Mouse (Mus musculus): ENCODE measurements around the gene Plppr2. TPM values are rescaled to one million over a fixed set of nuclear protein-coding genes. Genes with fewer than 3 reads are reported as not detected.

The Plppr2 gene
- polyA plus RNA-seq, 1 experiment from 2014 or later = 2.2 TPM

GRCm38 (mm10) chr9:21962010-21962409, 25.2 kb downstream of the Plppr2 start:
- Histone ChIP-seq H3K27me3 (replicated peaks; ENCODE audit: insufficient read depth, low read length) (0 out of 2 replicates have a peak, but pooled peaks cover 7% of the 10 kb centered on the region), H3K9ac (replicated peaks; ENCODE audit: low read depth) (no peak overlapping the region; the same call in 1 of the 2 replicates), H3K4me3 (ENCODE audit: low read depth, low read length) (peak overlapping the region; percentile 37), H3K9me3 (ENCODE audit: low read length) (no peaks in the 10 kb centered on the region), H3K4me1 (ENCODE audit: insufficient read depth, low read depth, low read length) (peaks cover 25% of the 10 kb centered on the region), H3K36me3 (ENCODE audit: insufficient read depth, low read length) (no peaks in the 10 kb centered on the region), H3K27ac (ENCODE audit: low read length) (no peak overlapping the region), H3K4me2 (replicated peaks; ENCODE audit: low read depth, low read length) (peak overlapping the region; percentile 81)
- peak; percentile 30 for DNase-seq (ENCODE audit: low spot score)
- TF ChIP-seq CTCF (IDR thresholded peaks at IDR 0.05) = peak; percentile 4; the same call in 1 of the 2 replicates
- no peak for TF ChIP-seq EP300 (IDR thresholded peaks at IDR 0.05)
- ATAC-seq = peak; percentile 24; the same call in 1 of the 2 replicates
- WGBS = under 1% methylated on average over 14 of the region's 15 CpGs

GRCm38 (mm10) chr9:21962416-21963059, 25.7 kb downstream of the Plppr2 start:
- Histone ChIP-seq H3K27ac (ENCODE audit: low read length) (no peak overlapping the region), H3K4me1 (ENCODE audit: insufficient read depth, low read depth, low read length) (peaks cover 25% of the 10 kb centered on the region), H3K9me3 (ENCODE audit: low read length) (no peaks in the 10 kb centered on the region), H3K9ac (replicated peaks; ENCODE audit: low read depth) (no peak overlapping the region; the same call in 1 of the 2 replicates), H3K4me3 (ENCODE audit: low read depth, low read length) (peak overlapping the region; percentile 37), H3K27me3 (replicated peaks; ENCODE audit: insufficient read depth, low read length) (0 out of 2 replicates have a peak, but pooled peaks cover 7% of the 10 kb centered on the region), H3K36me3 (ENCODE audit: insufficient read depth, low read length) (no peaks in the 10 kb centered on the region), H3K4me2 (replicated peaks; ENCODE audit: low read depth, low read length) (peak overlapping the region; percentile 81)
- peak; percentile 71 for ATAC-seq
- peak; percentile 74 for DNase-seq (ENCODE audit: low spot score)
- WGBS = 3% methylated on average over 33 of the region's 34 CpGs
- no peak for TF ChIP-seq EP300 (IDR thresholded peaks at IDR 0.05)
- peak; percentile 34 for TF ChIP-seq CTCF (IDR thresholded peaks at IDR 0.05)

GRCm38 (mm10) chr9:21963417-21963816, 26.6 kb downstream of the Plppr2 start, which contains the start of gene Epor:
Gene Epor, minus strand, starts transcription at chr9:21963506.
- H3K4me3 ChIP-seq (ENCODE audit: low read depth, low read length) = peak within 1 kb of the TSS; percentile 37
- H3K36me3 ChIP-seq (ENCODE audit: insufficient read depth, low read length) = no peaks in the 10 kb centered on the region
- ATAC-seq = peak; percentile 42
- no peak within 1 kb of the TSS for H3K27ac ChIP-seq (ENCODE audit: low read length)
- TF ChIP-seq EP300 (IDR thresholded peaks at IDR 0.05) = no peak
- no peak for TF ChIP-seq CTCF (IDR thresholded peaks at IDR 0.05)
- H3K9me3 ChIP-seq (ENCODE audit: low read length) = no peaks in the 10 kb centered on the region
- 15% methylated on average over 7 of the region's 8 CpGs for WGBS
- no peak within 1 kb of the TSS; the same call in 1 of the 2 replicates for H3K9ac ChIP-seq (replicated peaks; ENCODE audit: low read depth)
- H3K27me3 ChIP-seq (replicated peaks; ENCODE audit: insufficient read depth, low read length) = 0 out of 2 replicates have a peak, but pooled peaks cover 7% of the 10 kb centered on the region
- peak; percentile 51 for DNase-seq (ENCODE audit: low spot score)
- peaks cover 25% of the 10 kb centered on the region for H3K4me1 ChIP-seq (ENCODE audit: insufficient read depth, low read depth, low read length)
- H3K4me2 ChIP-seq (replicated peaks; ENCODE audit: low read depth, low read length) = peak within 1 kb of the TSS; percentile 81

GRCm38 (mm10) chr9:21968883-21969282, 32.0 kb downstream of the Plppr2 start:
- no peak for ATAC-seq

GRCm38 (mm10) chr9:21969304-21969703, 32.5 kb downstream of the Plppr2 start:
- Histone ChIP-seq H3K27ac (ENCODE audit: low read length) (no peak overlapping the region), H3K4me2 (replicated peaks; ENCODE audit: low read depth, low read length) (no peak overlapping the region), H3K9ac (replicated peaks; ENCODE audit: low read depth) (no peak overlapping the region), H3K4me3 (ENCODE audit: low read depth, low read length) (no peak overlapping the region), H3K36me3 (ENCODE audit: insufficient read depth, low read length) (no peaks in the 10 kb centered on the region), H3K27me3 (replicated peaks; ENCODE audit: insufficient read depth, low read length) (no peaks in the 10 kb centered on the region), H3K4me1 (ENCODE audit: insufficient read depth, low read depth, low read length) (no peaks in the 10 kb centered on the region), H3K9me3 (ENCODE audit: low read length) (no peaks in the 10 kb centered on the region)
- WGBS = 90% methylated on average over 4 of the region's 4 CpGs
- DNase-seq (ENCODE audit: low spot score) = no peak
- ATAC-seq = no peak
- no peak for TF ChIP-seq EP300 (IDR thresholded peaks at IDR 0.05)
- TF ChIP-seq CTCF (IDR thresholded peaks at IDR 0.05) = no peak

More at GRCm38 (mm10) chr9:21968883-21969282, 32.0 kb downstream of the Plppr2 start:
- Histone ChIP-seq H3K27me3 (replicated peaks; ENCODE audit: insufficient read depth, low read length) (no peaks in the 10 kb centered on the region), H3K9ac (replicated peaks; ENCODE audit: low read depth) (no peak overlapping the region), H3K4me3 (ENCODE audit: low read depth, low read length) (no peak overlapping the region), H3K4me2 (replicated peaks; ENCODE audit: low read depth, low read length) (no peak overlapping the region), H3K36me3 (ENCODE audit: insufficient read depth, low read length) (no peaks in the 10 kb centered on the region), H3K27ac (ENCODE audit: low read length) (no peak overlapping the region), H3K4me1 (ENCODE audit: insufficient read depth, low read depth, low read length) (no peaks in the 10 kb centered on the region), H3K9me3 (ENCODE audit: low read length) (no peaks in the 10 kb centered on the region)
- TF ChIP-seq EP300 (IDR thresholded peaks at IDR 0.05) (no peak), CTCF (IDR thresholded peaks at IDR 0.05) (no peak)
- DNase-seq (ENCODE audit: low spot score) = no peak
- WGBS = 30% methylated on average over 6 of the region's 6 CpGs

- DNase-seq (ENCODE audit: low spot score) (no peak), ATAC-seq (no peak)
- no peaks in the 10 kb centered on the region for H3K36me3 ChIP-seq (ENCODE audit: insufficient read depth, low read length)
- H3K27me3 ChIP-seq (replicated peaks; ENCODE audit: insufficient read depth, low read length) = no peaks in the 10 kb centered on the region
- TF ChIP-seq CTCF (IDR thresholded peaks at IDR 0.05) (no peak), EP300 (IDR thresholded peaks at IDR 0.05) (no peak)
- H3K9me3 ChIP-seq (ENCODE audit: low read length) = no peaks in the 10 kb centered on the region
- H3K4me2 ChIP-seq (replicated peaks; ENCODE audit: low read depth, low read length) = no peak overlapping the region
- 77% methylated on average over 10 of the region's 10 CpGs for WGBS
- H3K4me1 ChIP-seq (ENCODE audit: insufficient read depth, low read depth, low read length) = no peaks in the 10 kb centered on the region
- no peak overlapping the region for H3K27ac ChIP-seq (ENCODE audit: low read length)
- H3K4me3 ChIP-seq (ENCODE audit: low read depth, low read length) = no peak overlapping the region
- no peak overlapping the region for H3K9ac ChIP-seq (replicated peaks; ENCODE audit: low read depth)
Observed at GRCm38 (mm10) chr9:21976626-21977175, 39.9 kb downstream of the Plppr2 start.
